Mouse (Mus musculus) c-Kit-negative CD71-positive TER-119-positive erythroid progenitor cells, embryonic 14.5 days (primary cell): ENCODE results near the gene Olfr1349.
"Not testable (repeated sequence)": the region's sequence is repeated elsewhere in the genome, so short reads cannot be mapped to it uniquely, and the experiment has no call there.

Source experiments
- DNase-seq: peaks from one replicate; pipeline ENCODE4 v3.0.0-alpha.2; 2013; ENCODE audit warnings: low read depth, low spot score

The Olfr1349 gene

DNA sequence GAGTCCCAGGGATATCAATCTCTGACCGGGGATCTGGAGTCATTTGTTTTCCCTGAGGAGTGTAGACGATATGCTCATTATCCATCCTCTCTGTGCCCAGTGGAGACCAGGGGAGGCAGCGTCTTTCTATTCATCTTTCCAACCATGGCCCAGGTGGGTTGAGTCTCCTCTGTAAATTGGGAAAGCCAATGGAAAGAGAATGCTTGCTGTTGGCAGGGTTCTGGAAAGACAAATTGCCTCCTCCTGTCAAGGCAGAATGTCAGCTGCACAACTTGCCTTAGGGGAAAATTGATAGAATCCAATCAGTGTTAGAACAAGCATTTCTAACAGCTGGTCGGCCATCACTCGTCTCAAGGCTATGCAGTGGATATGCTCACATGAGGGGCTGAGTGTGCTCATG is at the start of gene Olfr1349:
Olfr1349 (minus strand) TSS at position 101 of the 400 bp plus-strand sequence.
- no peak for DNase-seq

DNA sequence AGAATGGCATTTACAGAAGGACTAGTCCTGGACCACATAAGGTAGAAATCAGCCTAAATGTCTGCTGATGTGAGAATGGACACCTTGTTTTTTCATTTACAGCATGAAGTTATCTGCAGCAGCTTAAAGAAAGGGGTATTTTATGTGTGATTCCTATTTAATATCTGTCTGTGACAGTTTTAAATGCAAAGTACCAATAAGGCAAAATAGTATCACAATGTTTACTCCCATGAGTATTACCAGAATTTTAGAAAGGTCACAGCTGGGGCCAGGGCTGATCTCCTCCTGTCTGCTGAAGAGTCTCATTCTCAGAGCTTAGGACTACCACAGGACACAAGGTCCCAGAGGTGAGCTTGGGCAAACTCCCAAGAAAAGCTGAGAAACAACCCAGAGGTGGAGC is 41.8 kb upstream of the Olfr1349 start, which contains the start of gene Olfr1350:
Olfr1350 (plus strand) TSS at position 301 of the 400 bp plus-strand sequence.
- no peak for DNase-seq

GRCm38 (mm10) chr7:6526141-6526540 is 3.4 kb upstream of the Olfr1349 start:
- peak; percentile 12 for DNase-seq

GRCm38 (mm10) chr7:6525001-6525400 is 2.3 kb upstream of the Olfr1349 start:
- no peak for DNase-seq

- no peak for DNase-seq
Observed at GRCm38 (mm10) chr7:6521666-6522065, 1.1 kb downstream of the Olfr1349 start.

DNA sequence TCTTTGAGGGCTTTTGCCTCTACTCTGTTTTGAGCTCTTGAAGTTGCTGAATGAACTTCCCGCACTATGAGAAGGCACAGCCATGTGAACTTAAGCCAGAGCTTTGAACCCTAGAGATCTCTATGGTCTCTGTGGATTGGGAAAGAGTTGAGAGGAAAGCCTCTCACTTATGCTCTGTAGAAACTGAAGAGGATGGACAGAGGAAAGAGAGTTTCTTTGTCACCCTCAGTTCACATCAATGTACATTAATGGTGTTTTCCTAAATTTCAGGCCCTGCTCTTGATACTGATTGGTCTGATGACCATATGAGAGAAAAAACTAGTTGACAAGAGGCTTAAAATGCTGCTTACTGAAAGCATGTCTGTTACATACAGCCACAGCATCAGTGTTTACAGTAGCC is 14.1 kb downstream of the Olfr1349 start, which contains the start of gene Olfr1348:
Olfr1348 (minus strand) TSS at position 101 of the 400 bp plus-strand sequence.
- no peak for DNase-seq

DNA sequence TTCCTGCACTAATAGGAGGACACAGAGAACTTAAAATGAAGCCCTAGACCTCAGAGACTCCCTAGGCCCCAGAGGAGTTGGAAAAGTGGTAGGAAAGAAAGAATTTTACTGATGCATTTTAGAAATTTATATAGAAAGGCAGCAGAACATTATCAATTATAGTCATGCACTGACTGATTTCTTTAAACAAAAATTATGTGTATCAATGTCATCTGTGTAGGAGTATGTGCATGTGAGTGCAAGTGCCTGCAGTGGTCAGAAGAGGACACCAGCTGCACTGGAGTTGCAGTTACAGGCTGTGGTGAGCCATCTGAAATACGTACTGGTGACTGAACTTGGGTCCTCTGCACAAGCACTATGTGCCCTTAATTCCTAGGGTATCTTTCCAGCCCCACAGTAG is 23.1 kb downstream of the Olfr1349 start, which contains the start of gene Olfr1347:
Olfr1347 (minus strand) TSS at position 101 of the 400 bp plus-strand sequence.
- DNase-seq: no peak

GRCm38 (mm10) chr7:6486841-6487240 is 35.9 kb downstream of the Olfr1349 start, which contains the start of gene Olfr5:
Olfr5 (minus strand) TSS chr7:6486941.
- no peak for DNase-seq

- DNase-seq: not testable (repeated sequence)
Observed at GRCm38 (mm10) chr7:6477633-6478032, 45.1 kb downstream of the Olfr1349 start.

DNA sequence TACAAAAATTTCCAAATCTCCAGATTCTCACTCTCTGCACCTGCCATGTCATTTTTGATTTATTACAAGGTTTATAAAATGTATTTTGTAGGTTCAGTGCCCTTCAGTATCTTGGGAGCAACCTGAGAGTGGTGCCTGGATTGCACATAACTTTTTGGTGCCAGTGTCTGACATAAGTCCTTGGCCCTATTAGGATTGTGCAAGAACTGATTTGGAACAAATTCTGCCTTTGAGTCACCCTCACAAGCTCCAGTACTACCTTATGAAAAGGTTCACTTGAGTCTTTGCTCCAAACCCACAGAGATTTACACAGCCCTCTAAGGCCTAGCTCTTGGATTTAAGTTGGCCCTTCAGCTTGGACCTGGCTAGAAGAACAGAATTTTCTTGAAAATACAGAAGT is 55.8 kb downstream of the Olfr1349 start, which contains the start of gene Olfr1346:
Olfr1346 (plus strand) TSS at position 151 of the 400 bp plus-strand sequence.
- no peak for DNase-seq
